Mouse (Mus musculus): ENCODE results near the gene Btf3.

The Btf3 gene

GRCm38 (mm10) chr13:98277501-98277900 is 39.3 kb downstream of the Btf3 start:
- no peak for DNase-seq (ENCODE audit: inconsistent age in 2 of 2, low spot score in 1 of 2)

- no peak for DNase-seq (ENCODE audit: inconsistent age in 2 of 2, low spot score in 1 of 2)
Observed at GRCm38 (mm10) chr13:98276253-98276652, 40.6 kb downstream of the Btf3 start.

- peak; percentile 85 for DNase-seq (ENCODE audit: inconsistent age in 2 of 2, low spot score in 1 of 2)
Observed at GRCm38 (mm10) chr13:98275646-98276045, 41.2 kb downstream of the Btf3 start.

- DNase-seq (ENCODE audit: inconsistent age in 2 of 2, low spot score in 1 of 2), result no peak
Observed at GRCm38 (mm10) chr13:98274023-98274422, 42.8 kb downstream of the Btf3 start.

- DNase-seq (ENCODE audit: inconsistent age in 2 of 2, low spot score in 1 of 2), result no peak
Observed at GRCm38 (mm10) chr13:98264111-98264510, 52.7 kb downstream of the Btf3 start.

GRCm38 (mm10) chr13:98263458-98263987 is 53.3 kb downstream of the Btf3 start:
- DNase-seq (ENCODE audit: inconsistent age in 2 of 2, low spot score in 1 of 2), result no peak

GRCm38 (mm10) chr13:98262636-98263457 is 54.0 kb downstream of the Btf3 start, which contains the start of the genes Utp15 and Ankra2:
Gene Utp15 (minus strand): TSS chr13:98263041.
Gene Ankra2 (plus strand): TSS chr13:98263074.
- peak; percentile 98 to 99 for DNase-seq (ENCODE audit: inconsistent age in 2 of 2, low spot score in 1 of 2)
